Mouse (Mus musculus): Measurements from ENCODE around the gene Col9a2. TPM values are rescaled to one million over a fixed set of nuclear protein-coding genes. Genes with fewer than 3 reads are reported as not detected.

The Col9a2 gene
- 2.8 and 3.4 TPM in 2 replicates for polyA plus RNA-seq (2015; fragmentation: Nextera tagmentation; extraction: Ambion mirVana)

DNA sequence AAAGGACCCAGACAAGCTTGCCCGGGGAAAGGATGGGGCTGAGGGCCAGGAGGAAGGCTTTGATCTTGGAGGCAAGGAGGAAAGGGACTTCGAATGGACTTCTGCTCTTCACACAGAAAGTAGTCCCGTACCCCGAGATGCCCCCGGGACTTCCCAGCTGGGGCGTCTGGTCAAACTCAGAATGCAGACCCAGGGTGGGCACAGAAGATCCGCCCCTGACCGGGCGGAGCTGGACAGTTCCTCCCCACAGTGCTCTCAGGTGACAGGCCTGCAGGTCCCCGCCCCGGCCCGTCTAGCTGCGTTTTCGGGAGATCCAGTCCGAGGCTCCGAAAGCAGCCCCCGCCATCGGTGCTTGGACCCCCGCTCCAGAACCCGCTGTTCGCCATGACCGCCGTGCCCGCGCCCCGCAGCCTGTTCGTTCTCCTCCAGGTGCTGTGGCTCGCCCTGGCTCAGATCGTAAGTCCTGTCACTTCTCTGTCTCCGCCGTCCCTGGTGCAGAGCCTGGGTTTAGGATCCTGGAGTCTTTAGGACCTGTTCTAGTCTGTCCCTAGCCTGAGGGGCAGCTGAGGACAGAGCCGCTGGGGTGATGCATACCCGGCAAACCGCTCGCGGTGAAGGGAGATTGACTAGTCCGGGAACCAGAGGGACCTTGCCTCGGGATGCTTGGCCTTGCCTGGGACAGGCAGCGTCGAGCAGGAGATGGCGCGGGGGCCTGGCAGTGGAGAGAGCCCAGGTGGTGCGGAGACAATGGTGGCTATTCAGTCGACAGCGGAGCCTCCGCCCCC, at the start of gene Col9a2:
TSS of gene Col9a2 (plus strand) at position 55 of the 785 bp plus-strand sequence.

DNA sequence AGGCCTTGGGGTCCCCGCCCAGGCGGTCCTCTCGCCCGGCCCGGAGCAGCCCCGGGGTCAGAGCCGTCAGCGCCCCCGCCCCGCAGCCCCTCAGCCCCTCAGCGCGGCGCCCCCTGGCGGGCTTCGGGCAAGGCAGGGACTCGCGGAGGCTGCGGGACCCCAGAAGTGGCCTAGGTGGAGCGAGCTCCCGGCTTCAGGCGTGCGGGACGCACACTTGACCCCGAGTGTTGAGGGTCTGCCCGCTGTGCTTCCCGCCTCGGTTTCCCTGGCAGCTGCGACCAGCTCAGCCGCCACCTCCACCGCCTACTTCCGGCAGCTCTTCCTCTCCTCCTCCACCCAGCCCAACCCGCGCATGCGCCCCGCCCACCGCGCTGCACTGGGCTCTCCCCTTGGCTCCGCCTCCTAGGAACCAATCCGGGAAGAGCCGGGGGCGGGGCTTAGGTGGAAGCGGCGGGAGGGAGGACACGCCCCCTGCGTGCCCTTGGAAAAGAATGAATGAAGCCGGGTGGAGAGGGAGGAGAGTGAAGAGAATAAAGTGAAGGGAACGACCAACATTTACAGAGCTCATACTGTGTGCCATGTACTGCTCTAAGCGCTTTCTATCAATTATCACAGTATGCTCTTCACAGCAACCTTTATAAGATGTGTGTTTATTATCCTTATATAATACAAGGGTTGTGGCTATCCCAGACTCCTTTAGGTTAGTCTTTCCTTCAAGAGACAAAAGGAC, 22.1 kb upstream of the Col9a2 start, which contains the start of gene Smap2:
TSS of gene Smap2 (minus strand) at position 320 of the 730 bp plus-strand sequence.

DNA sequence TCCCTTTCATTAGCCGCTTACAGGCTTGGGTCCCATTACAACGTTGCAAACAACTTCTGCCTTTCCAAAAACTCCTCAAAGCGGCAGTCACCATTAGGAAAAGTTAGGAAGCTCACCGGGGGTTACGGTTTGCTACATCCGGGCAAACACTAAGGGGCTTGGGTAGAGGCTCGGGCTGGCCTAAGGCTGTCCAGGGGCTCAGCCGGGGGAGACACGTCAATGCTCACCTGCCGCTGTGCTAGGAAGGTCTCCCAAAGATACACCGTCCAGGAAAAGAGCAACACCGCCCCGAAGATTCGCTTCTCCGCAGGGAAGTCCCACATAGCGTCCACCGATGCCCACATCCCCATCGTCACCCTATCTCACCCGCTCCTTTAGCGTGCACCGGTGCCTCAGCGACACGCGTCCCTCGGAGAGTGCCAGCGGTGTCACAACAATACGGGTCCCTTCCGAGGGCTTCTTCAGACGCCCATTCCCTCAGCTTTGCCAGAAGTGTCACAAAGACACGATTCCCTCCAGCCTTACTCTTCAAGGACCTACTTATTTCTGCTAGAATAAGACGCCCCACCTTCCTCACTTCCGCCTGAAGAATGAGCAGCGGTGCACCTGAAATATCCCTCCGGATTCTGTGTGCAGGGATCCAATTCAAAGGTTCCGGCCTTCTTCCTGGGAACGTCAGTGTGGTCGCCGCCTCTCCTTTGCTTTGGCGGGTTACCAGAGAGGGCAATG, 58.6 kb downstream of the Col9a2 start, which contains the start of gene Zmpste24:
TSS of gene Zmpste24 (minus strand) at position 592 of the 729 bp plus-strand sequence.

Other genes with a start within 250 kb of the Col9a2 start
- gene Nfyc, start 207.8 kb upstream of the Col9a2 start, polyA plus RNA-seq (2015; fragmentation: Nextera tagmentation; extraction: Ambion mirVana): 42.9 and 45.6 TPM in 2 replicates
- gene Rims3, start 184.6 kb upstream of the Col9a2 start, polyA plus RNA-seq (2015; fragmentation: Nextera tagmentation; extraction: Ambion mirVana): 0.33 and 0.34 TPM in 2 replicates
- gene Exo5, start 114.4 kb upstream of the Col9a2 start, polyA plus RNA-seq (2015; fragmentation: Nextera tagmentation; extraction: Ambion mirVana): 9.3 and 11.4 TPM in 2 replicates
- 2.4 and 2.8 TPM in 2 replicates for gene Zfp69, start 87.7 kb upstream of the Col9a2 start, polyA plus RNA-seq (2015; fragmentation: Nextera tagmentation; extraction: Ambion mirVana)
- 27.8 and 30.9 TPM in 2 replicates for gene Smap2, start 22.1 kb upstream of the Col9a2 start, polyA plus RNA-seq (2015; fragmentation: Nextera tagmentation; extraction: Ambion mirVana)
- gene Zmpste24, start 58.9 kb downstream of the Col9a2 start, polyA plus RNA-seq (2015; fragmentation: Nextera tagmentation; extraction: Ambion mirVana): 18.4 and 18.9 TPM in 2 replicates
- gene Tmco2, start 69.8 kb downstream of the Col9a2 start, polyA plus RNA-seq (2015; fragmentation: Nextera tagmentation; extraction: Ambion mirVana): not detected in 2 replicates
- gene Rlf, start 175.7 kb downstream of the Col9a2 start, polyA plus RNA-seq (2015; fragmentation: Nextera tagmentation; extraction: Ambion mirVana): 14.2 and 14.3 TPM in 2 replicates

Data from spleen, postnatal 0 days (tissue).